Mouse (Mus musculus) heart, postnatal 36 days (tissue): ENCODE data around the gene Hist1h2bb. TPM values are rescaled to one million over a fixed set of nuclear protein-coding genes. Genes with fewer than 3 reads are reported as not detected.
"Not testable (repeated sequence)": the region's sequence is repeated elsewhere in the genome, so short reads cannot be mapped to it uniquely, and the experiment has no call there.

Experiments used
- DNase-seq, 2 experiments: peaks; one replicate each; pipeline ENCODE4 v3.0.0; 2021 to 2022
- intact Hi-C: fragments of 180-260 bp; cut with DNase I; formaldehyde crosslinking; loops from one replicate; pipeline ENCODE4 v1.15.1; 2025
- total RNA-seq, 2 experiments: library from RNA; stranded (reverse); gene quantifications; 2 replicates each; pipeline ENCODE4 v1.2.3; 2021

Gene Hist1h2bb
- total RNA-seq, 2 experiments from 2014 or later = 9.8 to 12.0 TPM

DNA sequence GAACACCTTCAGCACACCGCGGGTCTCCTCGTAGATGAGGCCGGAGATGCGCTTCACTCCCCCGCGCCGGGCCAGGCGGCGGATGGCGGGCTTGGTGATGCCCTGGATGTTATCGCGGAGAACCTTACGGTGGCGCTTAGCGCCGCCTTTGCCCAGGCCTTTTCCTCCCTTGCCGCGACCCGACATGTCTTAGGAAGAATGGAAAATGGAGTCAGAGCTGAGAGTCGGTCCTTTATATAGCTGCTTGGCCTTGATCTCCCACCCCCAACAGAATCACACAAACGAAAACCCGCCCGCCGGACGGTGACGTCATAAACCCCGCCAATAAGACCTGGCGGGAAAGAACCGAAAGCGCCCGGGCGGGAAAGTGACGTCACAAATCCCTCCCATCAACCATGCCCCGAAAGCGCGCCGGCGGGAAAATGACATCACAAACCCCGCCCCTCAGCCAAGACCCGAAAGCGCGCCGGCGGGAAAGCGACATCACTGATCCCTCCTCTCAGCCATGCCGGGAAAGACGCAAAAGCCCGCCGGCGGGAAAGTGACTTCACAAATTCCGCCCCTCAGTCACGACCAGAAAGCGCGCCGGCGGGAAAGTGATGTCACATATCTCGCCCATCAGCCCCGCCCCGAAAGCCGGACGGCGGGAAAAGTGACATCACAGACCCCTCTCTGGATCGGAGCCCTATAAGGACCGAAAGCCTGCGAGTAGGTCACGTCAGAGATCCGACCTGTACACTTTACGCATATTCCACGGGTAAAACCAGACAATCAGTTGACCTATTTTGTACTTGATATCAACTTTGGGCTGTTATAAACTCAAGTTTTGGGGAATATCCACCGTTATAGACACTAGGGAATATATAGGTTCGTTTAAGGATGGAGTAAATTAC, 14.7 kb downstream of the Hist1h2bb start, which contains the start of gene Hist1h4a:
Hist1h4a (minus strand) TSS at position 259 of the 893 bp plus-strand sequence.
- intact Hi-C loops = loop anchor here (5.0 to 10.0 kb wide), 2 partner anchors 139 to 396 kb away; partner anchors contain the start of genes Hist1h1e, Hist1h2be and Zfp322a

DNA sequence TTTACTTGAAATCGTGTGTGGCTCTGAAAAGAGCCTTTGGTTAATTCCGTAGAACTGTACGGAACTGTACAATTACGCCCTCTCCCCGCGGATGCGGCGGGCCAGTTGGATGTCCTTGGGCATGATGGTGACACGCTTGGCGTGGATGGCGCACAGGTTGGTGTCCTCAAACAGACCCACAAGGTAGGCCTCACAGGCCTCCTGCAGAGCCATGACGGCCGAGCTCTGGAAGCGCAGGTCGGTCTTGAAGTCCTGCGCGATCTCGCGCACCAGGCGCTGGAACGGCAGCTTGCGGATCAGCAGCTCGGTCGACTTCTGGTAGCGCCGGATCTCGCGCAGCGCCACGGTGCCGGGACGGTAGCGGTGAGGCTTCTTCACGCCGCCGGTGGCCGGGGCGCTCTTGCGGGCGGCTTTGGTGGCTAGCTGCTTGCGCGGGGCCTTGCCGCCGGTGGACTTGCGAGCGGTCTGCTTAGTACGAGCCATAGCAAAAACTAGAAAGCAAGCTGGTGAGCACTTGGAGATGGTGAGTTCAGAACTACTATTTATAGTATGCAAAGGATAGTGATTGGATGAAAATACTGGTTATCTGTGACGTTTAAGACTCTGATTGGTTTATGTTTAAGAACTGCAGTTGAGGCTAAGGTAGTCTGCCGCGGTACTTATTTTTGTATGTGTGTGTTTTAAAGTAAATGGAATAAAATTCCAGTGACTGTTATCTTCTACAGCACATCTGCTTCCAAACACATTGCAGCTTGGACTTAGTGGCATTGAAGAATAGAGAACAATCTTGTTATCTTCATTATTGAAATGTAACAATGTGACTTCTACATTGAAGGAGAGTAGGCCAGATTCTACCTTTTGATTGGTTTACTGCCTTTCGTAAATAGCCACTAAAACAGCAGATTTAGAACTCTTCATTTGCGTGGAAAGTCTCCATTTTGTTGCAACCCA, 15.6 kb downstream of the Hist1h2bb start, which contains the start of gene Hist1h3a:
Hist1h3a (minus strand) TSS at position 516 of the 951 bp plus-strand sequence.
- DNase-seq = peak; percentile 49 to 66
- intact Hi-C loops = loop anchor here (5.0 to 10.0 kb wide), 2 partner anchors 140 to 397 kb away; partner anchors contain the start of genes Hist1h1e, Hist1h2be and Zfp322a

More for the DNA sequence above, 14.7 kb downstream of the Hist1h2bb start, which contains the start of gene Hist1h4a:
- DNase-seq = peak; percentile 95 to 96

DNA sequence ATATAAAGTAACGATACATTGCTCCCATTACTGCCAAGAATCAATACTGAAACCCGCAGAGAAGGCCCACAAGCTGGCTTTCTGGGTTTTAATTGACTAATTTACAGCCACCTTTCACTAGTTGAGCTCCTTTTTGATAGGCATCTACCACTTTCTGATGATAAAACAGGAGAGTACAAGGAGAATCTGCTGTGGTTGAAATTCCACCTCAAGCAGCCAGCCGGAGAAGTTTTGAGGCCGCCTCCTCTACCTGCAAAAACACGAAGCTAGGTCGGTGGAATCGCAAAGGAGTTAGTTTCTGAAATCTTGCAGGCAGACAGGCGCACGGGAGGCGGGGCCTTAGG, 16.7 kb downstream of the Hist1h2bb start:
- intact Hi-C loops = loop anchor here (5.0 to 10.0 kb wide), 2 partner anchors 141 to 398 kb away; partner anchors contain the start of genes Hist1h1e, Hist1h2be and Zfp322a
- DNase-seq = no peak

DNA sequence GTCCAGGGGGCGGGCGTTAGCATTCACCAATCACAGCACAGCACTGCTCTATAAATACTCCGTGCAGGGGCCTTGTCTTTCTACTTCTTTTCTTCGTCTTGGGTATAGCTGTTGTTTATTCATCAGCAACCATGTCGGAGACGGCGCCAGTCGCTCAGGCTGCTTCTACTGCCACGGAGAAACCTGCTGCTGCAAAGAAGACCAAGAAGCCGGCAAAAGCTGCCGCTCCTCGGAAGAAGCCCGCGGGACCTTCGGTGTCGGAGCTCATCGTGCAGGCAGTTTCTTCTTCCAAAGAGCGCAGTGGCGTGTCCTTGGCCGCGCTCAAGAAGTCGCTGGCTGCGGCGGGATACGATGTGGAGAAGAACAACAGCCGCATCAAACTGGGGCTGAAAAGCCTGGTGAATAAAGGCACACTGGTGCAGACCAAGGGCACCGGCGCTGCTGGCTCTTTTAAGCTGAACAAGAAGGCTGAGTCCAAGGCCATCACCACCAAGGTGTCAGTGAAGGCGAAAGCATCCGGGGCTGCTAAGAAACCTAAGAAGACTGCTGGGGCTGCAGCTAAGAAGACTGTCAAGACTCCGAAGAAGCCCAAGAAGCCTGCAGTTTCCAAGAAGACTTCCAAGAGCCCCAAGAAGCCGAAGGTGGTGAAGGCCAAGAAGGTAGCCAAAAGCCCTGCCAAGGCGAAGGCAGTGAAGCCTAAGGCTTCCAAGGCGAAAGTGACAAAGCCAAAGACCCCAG, 17.2 kb downstream of the Hist1h2bb start, which contains the start of gene Hist1h1a:
Hist1h1a (plus strand) TSS at position 81 of the 738 bp plus-strand sequence.
- intact Hi-C loops = loop anchor here (5.0 to 10.0 kb wide), 2 partner anchors 141 to 399 kb away; partner anchors contain the start of genes Hist1h1e, Hist1h2be and Zfp322a
- peak; percentile 74 to 81 for DNase-seq

DNA sequence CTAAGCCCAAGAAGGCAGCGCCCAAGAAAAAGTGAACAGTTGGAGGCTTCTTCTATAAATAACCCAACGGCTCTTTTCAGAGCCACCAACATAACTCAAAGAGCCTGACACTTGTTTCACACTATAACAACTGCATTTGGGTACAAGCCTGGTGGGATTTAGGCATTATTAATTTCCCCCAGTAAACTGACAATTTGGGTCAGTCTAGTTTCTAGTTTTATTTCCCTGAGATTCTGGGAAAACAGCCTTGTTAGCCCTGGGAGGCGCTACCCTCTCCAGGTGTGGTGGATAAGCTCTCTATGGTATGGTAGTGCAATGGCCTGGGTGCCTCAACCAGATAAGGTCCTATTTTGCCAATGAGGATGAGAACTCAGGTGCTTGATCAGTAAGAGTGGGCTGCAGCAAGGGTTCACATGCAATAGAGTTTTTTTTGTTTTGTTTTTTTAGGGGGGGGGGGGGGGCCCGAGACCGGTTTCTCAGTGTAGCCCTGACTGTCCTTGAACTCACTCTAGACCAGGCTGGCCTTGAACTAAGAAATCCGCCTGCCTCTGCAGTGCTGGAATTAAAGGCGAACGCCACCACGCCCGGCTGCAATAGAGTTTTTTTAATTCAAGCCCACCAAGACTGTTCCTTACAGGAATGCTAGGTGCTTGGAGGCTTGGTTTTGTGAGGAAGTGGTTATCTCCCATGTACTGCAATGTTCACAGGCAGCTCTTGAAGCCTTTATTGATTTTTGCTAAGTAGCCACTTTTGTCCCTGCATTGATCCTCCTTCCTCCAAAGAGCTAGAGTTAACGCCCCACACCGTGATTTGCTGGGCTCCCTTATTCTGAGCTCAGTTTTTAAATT, 18.0 kb downstream of the Hist1h2bb start:
- DNase-seq = no peak
- intact Hi-C loops = loop anchor here (5.0 to 10.0 kb wide), 2 partner anchors 142 to 400 kb away; partner anchors contain the start of genes Hist1h1e, Hist1h2be and Zfp322a

DNA sequence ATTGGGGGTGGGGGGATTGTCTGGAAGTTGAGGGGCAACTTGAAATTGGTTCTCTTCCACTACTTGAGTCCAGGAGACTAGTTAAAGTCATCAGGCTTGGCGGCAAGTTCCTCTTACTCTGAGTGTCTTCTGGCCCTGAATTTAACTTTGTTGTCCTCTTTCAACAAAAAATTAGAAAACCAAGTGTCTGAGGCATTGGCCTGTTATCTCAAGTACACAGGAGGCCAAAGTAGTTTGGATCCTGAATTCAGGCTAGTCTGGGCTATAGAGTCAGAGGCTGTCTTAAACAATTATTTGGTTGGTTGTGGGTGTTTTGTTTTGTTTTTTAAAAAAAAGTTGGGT, 18.6 kb downstream of the Hist1h2bb start:
- intact Hi-C loops = loop anchor here (10.0 kb wide), 1 partner anchor 400 kb away; the partner anchor contains the start of gene Zfp322a
- DNase-seq = no peak

DNA sequence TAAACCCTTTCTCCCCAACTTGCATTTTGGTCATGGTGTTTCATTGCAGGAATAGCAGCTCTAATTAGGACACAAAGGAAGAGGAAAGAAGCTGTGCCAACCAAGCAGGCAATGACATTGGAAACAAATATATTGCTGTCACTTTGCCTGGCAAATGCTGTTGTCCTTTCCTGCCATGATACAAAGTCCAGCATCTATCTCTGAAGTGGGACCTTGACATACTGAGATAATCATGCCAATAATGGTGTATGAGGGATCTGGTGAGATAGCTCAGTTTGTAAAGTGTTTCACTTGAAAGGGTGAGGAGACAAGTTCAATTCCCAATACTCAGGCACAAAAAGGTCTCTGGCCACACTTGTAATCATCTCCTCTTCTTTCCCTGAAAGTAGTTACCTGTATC, 20.2 kb downstream of the Hist1h2bb start:
- DNase-seq = no peak
- intact Hi-C loops = loop anchor here (10.0 kb wide), 1 partner anchor 402 kb away; the partner anchor contains the start of gene Zfp322a

DNA sequence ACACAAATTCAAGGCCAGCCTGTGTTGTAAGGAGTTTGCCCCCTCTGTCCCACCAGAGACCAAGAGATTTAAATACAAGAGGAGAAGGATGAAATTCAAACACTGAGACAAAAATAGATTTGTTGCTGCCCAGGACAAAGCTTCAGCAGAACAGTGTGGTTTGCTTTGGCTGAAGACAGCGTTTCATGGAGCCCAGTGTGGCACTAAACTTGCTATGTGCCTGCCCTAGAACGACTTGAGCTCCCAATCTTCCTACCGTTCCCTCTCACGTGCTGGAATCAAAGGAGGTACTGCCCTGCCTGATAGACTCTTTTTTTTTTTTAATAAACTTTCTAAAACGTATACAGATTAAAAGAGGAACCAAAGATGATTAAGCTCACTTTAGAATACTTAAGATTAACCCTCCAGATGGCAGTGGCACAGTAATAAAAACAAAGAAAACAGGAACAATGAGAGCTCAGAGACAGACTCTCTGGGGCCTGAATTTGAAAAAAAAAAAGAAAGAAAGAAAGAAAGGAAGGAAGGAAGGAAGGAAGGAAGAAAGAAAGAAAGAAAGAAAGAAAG, 22.4 kb downstream of the Hist1h2bb start:
- no peak for DNase-seq
- intact Hi-C loops = loop anchor here (10.0 kb wide), 1 partner anchor 404 kb away; the partner anchor contains the start of gene Zfp322a

DNA sequence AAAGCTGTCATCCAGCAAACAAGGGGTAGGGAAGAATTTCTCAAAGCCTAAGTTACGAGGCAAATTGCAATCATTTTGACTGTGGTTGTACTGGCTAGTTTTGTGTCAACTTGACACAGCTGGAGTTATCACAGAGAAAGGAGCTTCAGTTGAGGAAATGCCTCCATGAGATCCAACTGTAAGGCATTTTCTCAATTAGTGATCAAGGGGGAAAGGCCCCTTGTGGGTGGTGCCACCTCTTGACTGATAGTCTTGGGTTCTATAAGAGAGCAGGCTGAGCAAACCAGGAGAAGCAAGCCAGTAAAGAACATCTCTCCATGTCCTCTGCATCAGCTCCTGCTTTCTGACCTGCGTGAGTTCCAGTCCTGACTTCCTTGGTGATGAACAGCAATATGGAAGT, 23.1 kb downstream of the Hist1h2bb start, which contains the start of gene Trim38:
Trim38 (plus strand) TSS at position 301 of the 400 bp plus-strand sequence.
- not testable (repeated sequence) for DNase-seq
- intact Hi-C loops = loop anchor here (10.0 kb wide), 1 partner anchor 405 kb away; the partner anchor contains the start of gene Zfp322a

DNA sequence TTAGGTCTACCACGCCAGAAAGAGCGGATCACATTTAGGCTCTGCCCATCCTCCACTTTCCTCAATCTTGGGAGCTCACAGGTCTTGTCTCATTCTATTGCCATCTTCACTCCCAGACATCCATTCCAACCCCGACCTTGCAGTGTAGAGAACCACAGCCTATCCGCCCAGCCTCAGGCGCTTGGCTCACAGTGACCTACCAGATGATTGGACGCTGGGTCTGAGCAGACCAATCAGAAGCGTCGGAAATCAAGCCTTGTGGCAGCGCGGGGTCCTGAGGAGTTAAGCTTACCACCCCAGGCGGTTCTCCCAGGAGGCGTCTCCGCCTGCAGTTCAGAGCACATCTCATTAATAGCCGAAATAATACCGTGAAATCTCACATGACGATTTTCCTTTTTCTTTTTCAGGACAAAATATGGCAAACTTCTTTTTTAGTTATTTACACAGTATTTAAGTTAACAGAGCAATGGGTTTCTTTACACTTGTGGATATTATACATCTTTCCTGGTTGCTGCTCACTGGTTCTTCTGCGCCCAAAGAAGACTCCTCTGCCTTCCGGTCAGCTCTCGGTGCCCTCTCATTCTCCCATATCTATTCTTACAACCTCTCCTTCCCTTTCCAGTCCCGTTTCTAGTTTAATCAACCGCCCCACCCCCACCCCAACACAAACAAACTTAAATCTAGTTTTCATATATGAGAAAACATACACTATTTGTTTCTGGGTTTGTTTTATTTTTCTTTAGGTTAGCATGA, 26.2 kb downstream of the Hist1h2bb start:
- intact Hi-C loops = no loop called here
- peak in 1 of 2 experiments; percentile 16 for DNase-seq

DNA sequence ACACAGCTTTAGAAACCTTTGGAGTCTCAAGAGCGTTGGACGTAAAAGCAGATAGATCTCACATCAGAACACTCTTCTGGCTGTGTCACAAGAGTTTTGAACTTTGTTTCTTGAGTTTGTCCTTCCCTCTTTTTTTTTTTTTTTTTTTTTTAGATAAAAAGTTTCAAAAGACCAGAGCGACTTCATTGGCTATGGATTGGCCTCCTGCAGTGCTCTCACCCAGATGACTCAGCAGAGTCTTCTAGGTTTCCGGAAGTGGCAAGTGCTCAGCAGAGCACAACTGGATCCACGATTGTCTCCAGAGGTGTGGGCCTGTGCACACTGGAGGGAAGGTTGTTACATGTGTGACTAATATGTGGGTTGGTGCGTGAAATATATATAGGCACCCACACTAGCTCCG, 31.8 kb downstream of the Hist1h2bb start:
- intact Hi-C loops = no loop called here
- no peak for DNase-seq

DNA sequence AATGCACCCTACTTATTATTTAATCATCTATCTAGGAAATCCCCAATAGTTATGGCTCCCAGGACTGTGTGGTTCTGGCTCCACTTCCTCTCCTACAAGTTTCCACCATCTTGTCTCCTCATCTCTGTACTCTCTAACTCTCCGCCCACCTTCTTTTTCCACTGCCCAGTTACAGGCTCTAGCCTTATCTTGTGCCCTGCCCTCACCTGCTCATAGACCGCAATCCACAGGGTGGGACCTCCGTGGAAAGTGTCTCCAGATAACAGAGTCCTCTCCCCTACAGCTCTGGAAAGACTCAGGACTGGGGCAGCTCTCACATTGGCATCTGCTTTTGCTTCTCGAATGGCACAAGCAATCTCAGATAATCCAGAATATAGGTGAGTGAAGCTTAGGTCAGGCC, 32.5 kb downstream of the Hist1h2bb start:
- DNase-seq = no peak
- intact Hi-C loops = no loop called here

DNA sequence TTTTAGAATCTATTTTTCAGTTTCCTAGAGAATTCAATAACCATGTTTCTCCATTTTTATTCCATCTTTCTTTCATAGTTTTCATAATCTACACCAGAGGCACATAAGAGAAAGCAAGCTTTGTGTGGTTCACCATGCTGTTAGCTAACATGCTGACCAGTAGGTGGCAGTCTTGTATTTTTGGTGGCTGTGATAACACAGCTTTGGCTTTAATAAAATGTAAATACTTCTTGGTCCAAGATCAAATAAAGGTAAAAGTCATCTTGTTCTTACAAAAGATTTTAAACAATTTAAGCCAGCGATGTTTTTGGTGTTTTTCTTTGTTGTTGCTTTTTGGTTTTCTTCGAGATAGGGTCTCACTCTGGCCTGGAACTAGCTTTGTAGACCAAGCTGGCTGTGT, 46.0 kb downstream of the Hist1h2bb start:
- intact Hi-C loops = loop anchor here (5.0 kb wide), 2 partner anchors 95 to 505 kb away; no protein-coding TSS in a partner anchor
- peak; percentile 24 to 35 for DNase-seq
